10 mouse cellular contexts compared by ENCODE assay signal in the genomic region with DNA sequence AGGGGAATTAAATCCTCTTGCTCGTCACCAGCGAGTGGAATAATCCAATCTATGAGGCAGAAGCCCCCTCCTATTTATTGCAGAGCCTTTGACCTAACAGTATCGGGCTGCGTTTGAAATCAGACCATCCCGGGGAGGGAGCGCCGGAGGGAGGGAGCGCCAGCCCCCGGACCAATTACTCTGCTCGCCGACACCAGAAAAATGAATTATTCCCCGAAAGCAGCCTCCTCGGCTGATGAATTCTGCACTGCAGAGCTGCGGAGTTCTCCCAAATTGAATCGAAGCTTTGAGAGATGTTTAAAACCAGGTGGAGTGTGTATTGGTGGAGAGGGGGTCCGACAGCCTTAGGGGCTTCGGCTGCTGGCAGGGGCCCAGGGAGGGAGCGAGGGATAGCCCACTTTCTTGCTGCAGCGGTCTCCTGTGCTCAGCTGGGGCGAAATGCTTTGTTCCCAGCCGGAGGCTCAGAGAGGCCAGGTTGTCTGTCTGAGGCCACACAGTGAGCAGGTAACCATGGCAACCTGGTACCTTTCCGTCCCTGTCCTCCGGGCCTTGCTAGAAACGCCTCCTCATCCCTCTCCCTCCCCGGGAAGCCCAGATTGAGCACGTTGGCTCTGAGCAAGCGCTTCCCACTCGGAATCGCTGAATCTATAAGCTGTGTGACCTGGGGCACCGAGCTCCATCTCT. TPM values are rescaled to one million over a fixed set of nuclear protein-coding genes. Genes with fewer than 3 reads are reported as not detected.
A peak's percentile ranks its signal among the peaks of the same experiment; 100 is the strongest.
DNase-seq lines count a peak whose midpoint lies in the region; ATAC-seq and TF ChIP-seq lines count a peak whose summit lies in the region.
"Had no signal": no experiment of that assay in that cellular context is flagged by ENCODE, and none has a peak within 500 bp of the region (broad histone marks: within the 10 kb centered on the region; RNA-seq: fewer than 3 reads in every experiment).

No protein-coding gene starts in this region.

- H3K4me1 ChIP-seq in testis, adult 2 months (ENCODE audit: control insufficient read depth, insufficient read depth, low read length) = peaks cover 7% of the 10 kb centered on the region
- peaks cover 13% of the 10 kb centered on the region for H3K4me1 ChIP-seq in forebrain, embryonic 16.5 days (replicated peaks; ENCODE audit: control insufficient read depth, insufficient read depth, low read length)
- H3K4me1 ChIP-seq in limb, embryonic 14.5 days (ENCODE audit: control insufficient read depth, insufficient read depth, low read length) = no peaks in the 10 kb centered on the region; the same call in 1 of the 2 replicates

- H3K27me3 ChIP-seq in testis, adult 2 months (ENCODE audit: control insufficient read depth, insufficient read depth, low read length) = peaks cover 7% of the 10 kb centered on the region; the same call in 1 of the 2 replicates
- peaks cover 49% of the 10 kb centered on the region for H3K27me3 ChIP-seq in forebrain, embryonic 16.5 days (replicated peaks; ENCODE audit: control insufficient read depth, insufficient read depth, low read length)
- peaks cover 67% of the 10 kb centered on the region for H3K27me3 ChIP-seq in limb, embryonic 14.5 days (ENCODE audit: control insufficient read depth, insufficient read depth, low read length)

- ATAC-seq in forebrain, embryonic 16.5 days = peak; percentile 45
- ATAC-seq in limb, embryonic 14.5 days (ENCODE audit: low FRiP score, low read depth) = no peak
- ATAC-seq in activated CD4-positive, CD25-positive, alpha-beta regulatory T cell, adult 4 months = no peak

- no peaks in the 10 kb centered on the region for H3K9me3 ChIP-seq in forebrain, embryonic 16.5 days (ENCODE audit: control insufficient read depth, low read length)
- no peaks in the 10 kb centered on the region for H3K9me3 ChIP-seq in limb, embryonic 14.5 days (ENCODE audit: control insufficient read depth, low read length)

- peak overlapping the region; percentile 57 for H3K9ac ChIP-seq in forebrain, embryonic 16.5 days (replicated peaks; ENCODE audit: low read depth, low read length)
- H3K9ac ChIP-seq in limb, embryonic 14.5 days (ENCODE audit: low read depth, low read length, severe bottlenecking) = no peak overlapping the region

- H3K4me3 ChIP-seq in testis, adult 2 months (ENCODE audit: control insufficient read depth, low read depth, low read length) = peak overlapping the region; percentile 53
- peak overlapping the region; percentile 42 for H3K4me3 ChIP-seq in forebrain, embryonic 16.5 days (replicated peaks; ENCODE audit: low read length)
- H3K4me3 ChIP-seq in limb, embryonic 14.5 days (replicated peaks; ENCODE audit: low read length) = 0 out of 2 replicates have a peak overlapping the region, but pooled peaks have one; percentile 4

- no peak for DNase-seq in testis, postnatal 14 days (ENCODE audit: low spot score)
- no peak for DNase-seq in limb, embryonic 14.5 days (ENCODE audit: low spot score)
- no peak for DNase-seq in urinary bladder, adult 2 months (ENCODE audit: low spot score)
- DNase-seq in kidney, adult 9 months = no peak
- DNase-seq in urinary bladder, postnatal 25 days (ENCODE audit: low spot score) = no peak
- DNase-seq: lung, adult 2 months; thymus, postnatal 4 days had no signal

- no peaks in the 10 kb centered on the region for H3K36me3 ChIP-seq in testis, adult 2 months (ENCODE audit: control insufficient read depth, insufficient read depth, low read length)
- no peaks in the 10 kb centered on the region for H3K36me3 ChIP-seq in forebrain, embryonic 16.5 days (ENCODE audit: control insufficient read depth, insufficient read depth)
- no peaks in the 10 kb centered on the region for H3K36me3 ChIP-seq in limb, embryonic 14.5 days (ENCODE audit: control insufficient read depth, insufficient read depth, low read length)

- WGBS in forebrain, embryonic 16.5 days = under 1% methylated on average over 30 of the region's 30 CpGs
- WGBS in limb, embryonic 14.5 days = 2% methylated on average over 29 of the region's 30 CpGs

- TF ChIP-seq POLR2A in testis, adult 2 months (IDR thresholded peaks at IDR 0.05; ENCODE audit: control insufficient read depth, low read depth, low read length) = no peak
- TF ChIP-seq POLR2A in limb, embryonic 14.5 days (IDR thresholded peaks at IDR 0.05; ENCODE audit: borderline replicate concordance, extremely low read depth, insufficient read depth, insufficient read length) = no peak

- TF ChIP-seq CTCF in testis, adult 2 months (IDR thresholded peaks at IDR 0.05; ENCODE audit: control insufficient read depth, insufficient read depth, insufficient replicate concordance, low read depth, low read length) = no peak

- H3K4me2 ChIP-seq in forebrain, embryonic 16.5 days (ENCODE audit: low read length) = peak overlapping the region; percentile 71
- H3K4me2 ChIP-seq in limb, embryonic 14.5 days (replicated peaks; ENCODE audit: low read depth, low read length, severe bottlenecking) = peak overlapping the region; percentile 19; the same call in 1 of the 2 replicates

- H3K27ac ChIP-seq in testis, adult 2 months (ENCODE audit: control insufficient read depth, insufficient read depth, low read depth, low read length) = no peak overlapping the region
- 0 out of 2 replicates have a peak overlapping the region, but pooled peaks have one; percentile 12 for H3K27ac ChIP-seq in forebrain, embryonic 16.5 days (ENCODE audit: low read length)
- no peak overlapping the region for H3K27ac ChIP-seq in limb, embryonic 14.5 days (replicated peaks; ENCODE audit: low read depth, low read length)

RNA-seq across cellular contexts. Expression of a gene that starts 13.5 kb away (rescaled TPM):
- polyA plus RNA-seq in testis, adult 2 months (2012; rRNA removed) = 41.2 and 42.8 TPM in 2 replicates
- 4.3 and 4.7 TPM in 2 replicates for polyA plus RNA-seq in forebrain, embryonic 16.5 days (2015; fragmentation: Nextera tagmentation; extraction: Ambion mirVana)
- polyA plus RNA-seq in limb, embryonic 14.5 days (2012; rRNA removed) = 4.2 and 4.4 TPM in 2 replicates
- 4.3 and 6.7 TPM in 2 replicates for polyA plus RNA-seq in limb, embryonic 14.5 days (2014; fragmentation: Nextera tagmentation; extraction: Ambion mirVana)
- 3.6 and 4.6 TPM in 2 replicates for polyA plus RNA-seq in urinary bladder, adult 2 months (2012; rRNA removed)
- polyA plus RNA-seq in activated CD4-positive, CD25-positive, alpha-beta regulatory T cell, adult 4 months (2017; shearing (Covaris generic)) = not detected

RNA-seq across cellular contexts. Expression of a gene that starts 13.7 kb away (rescaled TPM):
- 191 and 200 TPM in 2 replicates for polyA plus RNA-seq in testis, adult 2 months (2012; rRNA removed)
- 60.3 and 67.1 TPM in 2 replicates for polyA plus RNA-seq in forebrain, embryonic 16.5 days (2015; fragmentation: Nextera tagmentation; extraction: Ambion mirVana)
- 21.1 and 24.7 TPM in 2 replicates for polyA plus RNA-seq in limb, embryonic 14.5 days (2012; rRNA removed)
- 8.1 and 10.8 TPM in 2 replicates for polyA plus RNA-seq in limb, embryonic 14.5 days (2014; fragmentation: Nextera tagmentation; extraction: Ambion mirVana)
- polyA plus RNA-seq in urinary bladder, adult 2 months (2012; rRNA removed) = 18.3 and 19.0 TPM in 2 replicates
- 1 to 10 TPM in 1 of 2 experiments, under 1 TPM in 1; 0.29 to 6.2 TPM for polyA plus RNA-seq in activated CD4-positive, CD25-positive, alpha-beta regulatory T cell, adult 4 months (2017; shearing (Covaris generic))

RNA-seq across cellular contexts. Expression of a gene that starts 22.0 kb away (rescaled TPM):
- 41.3 and 41.9 TPM in 2 replicates for polyA plus RNA-seq in testis, adult 2 months (2012; rRNA removed)
- polyA plus RNA-seq in forebrain, embryonic 16.5 days (2015; fragmentation: Nextera tagmentation; extraction: Ambion mirVana) = 14.4 and 17.7 TPM in 2 replicates
- polyA plus RNA-seq in limb, embryonic 14.5 days (2012; rRNA removed) = 12.4 and 13.9 TPM in 2 replicates
- polyA plus RNA-seq in limb, embryonic 14.5 days (2014; fragmentation: Nextera tagmentation; extraction: Ambion mirVana) = 15.5 and 16.4 TPM in 2 replicates
- polyA plus RNA-seq in urinary bladder, adult 2 months (2012; rRNA removed) = 66.4 and 70.1 TPM in 2 replicates
- 10 to 100 TPM; 48.2 to 57.2 TPM for polyA plus RNA-seq in activated CD4-positive, CD25-positive, alpha-beta regulatory T cell, adult 4 months (2017; shearing (Covaris generic))

RNA-seq across cellular contexts. Expression of a gene that starts 43.5 kb away (rescaled TPM):
- polyA plus RNA-seq in testis, adult 2 months (2012; rRNA removed) = 0.24 and 0.32 TPM in 2 replicates
- polyA plus RNA-seq in forebrain, embryonic 16.5 days (2015; fragmentation: Nextera tagmentation; extraction: Ambion mirVana) = 22.7 and 23.5 TPM in 2 replicates
- polyA plus RNA-seq in limb, embryonic 14.5 days (2012; rRNA removed) = 1.5 and 1.7 TPM in 2 replicates
- polyA plus RNA-seq in limb, embryonic 14.5 days (2014; fragmentation: Nextera tagmentation; extraction: Ambion mirVana) = 0.45 and 0.50 TPM in 2 replicates
- 0.01 and 0.04 TPM in 2 replicates for polyA plus RNA-seq in urinary bladder, adult 2 months (2012; rRNA removed)
- under 1 TPM in 1 of 2 experiments, not detected in 1; 0.11 TPM for polyA plus RNA-seq in activated CD4-positive, CD25-positive, alpha-beta regulatory T cell, adult 4 months (2017; shearing (Covaris generic))

RNA-seq across cellular contexts. Expression of a gene that starts 43.8 kb away (rescaled TPM):
- 332 and 347 TPM in 2 replicates for polyA plus RNA-seq in testis, adult 2 months (2012; rRNA removed)
- polyA plus RNA-seq in forebrain, embryonic 16.5 days (2015; fragmentation: Nextera tagmentation; extraction: Ambion mirVana) = 127 TPM in 2 replicates
- polyA plus RNA-seq in limb, embryonic 14.5 days (2012; rRNA removed) = 55.9 and 56.9 TPM in 2 replicates
- 66.0 and 77.8 TPM in 2 replicates for polyA plus RNA-seq in limb, embryonic 14.5 days (2014; fragmentation: Nextera tagmentation; extraction: Ambion mirVana)
- polyA plus RNA-seq in urinary bladder, adult 2 months (2012; rRNA removed) = 25.3 and 28.7 TPM in 2 replicates
- 10 to 100 TPM; 39.2 to 48.2 TPM for polyA plus RNA-seq in activated CD4-positive, CD25-positive, alpha-beta regulatory T cell, adult 4 months (2017; shearing (Covaris generic))
